Mouse (Mus musculus) frontal cortex, adult 2 months (tissue): ENCODE results near the gene Pilra. TPM values are rescaled to one million over a fixed set of nuclear protein-coding genes. Genes with fewer than 3 reads are reported as not detected.
A peak's percentile ranks its signal among the peaks of the same experiment; 100 is the strongest.

Experiments used
- DNase-seq, 2 experiments: peaks; one replicate each; pipeline ENCODE4 v3.0.0; 2022; ENCODE audit warnings: low spot score in 1 of 2; ENCODE audit errors: extremely low spot score in 1 of 2
- polyA plus RNA-seq: library from polyadenylated mRNA; depleted of rRNA; stranded (reverse); fragments of >200 nt; gene quantifications from 2 replicates; pipeline ENCODE4 v1.2.3, GENCODE M21; 2012; rRNA removed

Gene Pilra
- polyA plus RNA-seq, 1 experiment: 0.98 TPM

DNA sequence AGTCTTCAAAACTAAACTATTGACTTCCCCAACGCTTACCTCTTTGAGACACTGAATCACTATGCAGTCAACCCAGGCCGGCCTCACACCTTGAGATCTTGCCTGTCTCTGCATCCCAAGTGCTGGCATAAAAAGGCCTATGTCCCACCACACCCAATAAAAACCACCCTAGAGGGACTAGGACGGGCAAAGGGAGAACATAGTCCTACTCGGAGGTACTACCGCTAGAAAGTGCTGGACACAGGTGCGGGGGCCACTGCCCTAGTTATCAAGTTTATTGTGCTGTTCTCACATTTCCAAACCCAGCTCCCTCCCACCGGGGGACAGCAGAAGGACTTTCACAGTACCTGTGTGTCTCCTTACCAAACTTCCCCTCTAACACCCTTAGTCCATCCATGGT is 54.4 kb downstream of the Pilra start:
- no peak for DNase-seq

DNA sequence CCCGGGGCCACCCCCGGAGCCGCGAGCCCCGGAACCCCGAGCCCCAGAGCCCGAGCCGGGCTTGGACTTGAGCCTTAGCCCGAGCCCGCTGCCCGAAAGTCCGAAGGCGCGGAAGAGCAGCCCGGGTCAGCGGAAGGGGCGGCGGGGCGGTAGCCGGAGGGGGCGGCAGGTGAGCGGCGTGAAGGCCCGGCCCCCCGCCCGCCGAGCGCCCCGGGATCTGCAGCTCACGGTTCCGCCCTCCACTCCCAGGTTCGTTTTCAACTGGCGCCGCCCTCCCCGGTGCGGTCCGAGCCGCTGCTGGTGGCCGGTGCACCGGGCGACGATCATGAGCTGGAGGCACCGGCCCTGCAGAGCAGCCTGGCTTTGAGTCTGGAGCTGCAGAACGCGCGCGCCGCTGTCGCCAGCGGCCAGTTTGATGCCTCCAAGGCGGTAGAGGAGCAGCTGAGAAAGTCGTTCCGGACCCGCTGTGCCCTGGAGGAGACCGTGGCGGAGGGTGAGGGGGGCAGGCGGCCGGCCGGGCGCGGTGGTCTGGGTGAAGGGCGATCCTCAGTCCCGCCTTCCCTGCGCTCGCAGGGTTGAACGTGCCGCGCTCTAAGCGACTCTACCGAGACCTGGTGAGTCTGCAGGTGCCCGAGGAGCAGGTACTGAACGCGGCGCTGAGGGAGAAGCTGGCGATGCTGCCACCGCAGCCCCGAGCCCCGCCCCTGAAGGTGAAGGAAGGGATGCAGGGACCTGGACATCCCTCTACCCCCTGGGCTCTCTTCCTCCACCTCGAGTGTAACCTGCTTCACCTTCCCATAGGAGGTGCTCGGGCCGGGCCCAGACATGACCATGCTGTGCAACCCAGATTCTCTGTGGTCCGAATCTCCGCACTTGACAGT is 56.8 kb downstream of the Pilra start:
- DNase-seq: no peak

DNA sequence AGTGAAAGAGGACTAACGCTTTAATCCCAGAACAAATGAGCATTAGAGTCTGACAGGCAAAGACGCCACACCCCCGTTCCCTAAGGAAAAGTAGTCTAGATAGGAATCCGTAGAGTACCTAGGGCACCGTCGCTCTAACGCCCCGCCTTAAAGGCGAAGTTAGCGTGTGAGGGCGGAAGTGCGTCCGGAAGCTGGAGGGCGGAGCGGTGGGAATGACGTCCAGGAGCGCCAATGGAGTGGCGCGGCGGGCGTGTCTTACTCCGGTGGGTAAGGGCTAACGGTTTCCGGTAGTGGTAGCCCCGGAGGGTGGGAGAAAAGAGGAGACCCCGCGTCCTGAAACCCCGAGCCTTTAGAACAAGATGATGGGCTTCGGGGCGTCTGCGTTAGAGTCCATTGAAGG is 57.4 kb downstream of the Pilra start, which contains the start of gene Ppp1r35:
TSS of gene Ppp1r35 (plus strand) at position 215 of the 400 bp plus-strand sequence.
- DNase-seq: peak; percentile 93 to 99

DNA sequence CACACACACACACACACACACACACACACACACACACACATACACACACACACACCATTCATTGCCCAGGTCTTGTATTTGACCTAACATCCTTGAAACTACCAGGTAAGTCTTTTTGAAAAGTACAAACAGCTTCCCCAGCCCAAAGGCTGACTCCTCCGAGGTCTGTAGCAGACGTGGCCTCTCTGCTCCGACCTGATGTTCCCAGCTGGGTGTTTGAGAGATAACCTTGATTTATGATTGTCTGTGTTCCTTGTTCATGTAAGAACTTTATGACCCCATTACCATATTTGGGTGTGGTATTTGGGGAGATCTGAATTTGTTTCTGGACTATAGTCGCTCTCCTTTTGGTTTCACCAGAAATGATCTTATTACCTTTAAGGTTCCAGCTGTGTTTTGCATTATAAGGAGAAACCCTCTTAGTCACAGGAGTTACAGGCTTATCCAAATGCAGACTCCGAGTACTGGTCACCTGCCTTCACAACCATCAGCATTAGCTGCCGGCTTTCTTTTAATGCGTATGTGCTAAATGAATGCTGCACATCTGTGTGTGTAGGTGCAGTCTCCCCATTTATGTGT is 58.7 kb downstream of the Pilra start:
- DNase-seq: no peak

DNA sequence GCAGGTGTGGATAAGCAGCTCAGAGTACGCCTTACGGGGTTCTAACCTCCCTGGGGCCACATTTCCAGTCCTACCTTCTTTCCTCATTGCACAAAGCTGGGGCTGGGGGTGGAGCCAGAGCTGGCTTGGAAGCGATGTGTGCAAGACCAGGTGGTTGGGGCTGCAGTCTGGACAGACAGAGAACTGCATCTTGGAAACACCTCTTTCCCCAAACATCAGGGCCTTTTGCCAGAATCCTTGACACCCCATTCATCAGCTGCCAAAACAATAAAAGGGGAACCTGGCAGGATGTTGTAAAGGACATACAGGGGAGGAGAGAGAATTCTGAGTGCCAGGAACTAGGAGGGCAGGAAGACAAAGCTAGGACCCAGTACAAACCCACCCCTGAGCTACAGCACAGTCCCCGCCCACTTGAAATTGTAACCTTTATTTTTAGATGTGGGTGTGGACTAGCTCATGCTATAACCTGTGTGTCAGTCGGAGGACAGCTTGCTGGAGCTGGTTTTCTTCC is 59.6 kb downstream of the Pilra start:
- no peak for DNase-seq

DNA sequence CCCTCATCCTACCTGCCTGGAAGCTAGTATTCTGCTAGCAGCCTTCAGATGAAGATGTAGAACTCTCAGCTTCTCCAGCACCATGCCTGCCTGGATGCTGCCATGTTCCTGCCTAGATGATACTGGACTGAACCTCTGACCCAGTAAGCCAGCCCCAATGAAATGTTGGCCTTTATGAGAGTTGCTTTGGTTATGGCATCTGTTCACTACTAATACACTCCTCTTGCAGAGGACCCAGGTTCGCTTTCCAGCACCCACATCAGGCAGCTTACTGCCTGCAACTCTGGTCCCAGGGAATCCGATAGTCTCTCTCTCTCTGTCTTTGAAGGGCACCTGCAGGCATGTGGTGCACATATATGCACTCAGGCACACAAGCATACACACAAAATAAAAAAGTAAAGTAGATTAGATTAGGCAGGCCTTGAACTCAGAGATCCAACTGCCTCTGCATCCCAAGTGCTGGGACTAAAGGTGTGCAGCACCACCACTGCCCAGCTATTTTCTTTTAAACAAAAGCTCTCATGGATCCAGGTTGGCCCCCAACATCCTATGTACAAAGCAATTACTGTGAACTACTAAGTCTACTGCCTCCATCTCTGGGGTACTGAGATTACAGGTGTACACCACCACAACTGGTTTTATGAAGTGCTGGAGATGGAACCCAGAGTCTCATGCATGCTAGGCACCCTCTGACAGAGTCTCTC is 60.3 kb downstream of the Pilra start:
- no peak for DNase-seq

DNA sequence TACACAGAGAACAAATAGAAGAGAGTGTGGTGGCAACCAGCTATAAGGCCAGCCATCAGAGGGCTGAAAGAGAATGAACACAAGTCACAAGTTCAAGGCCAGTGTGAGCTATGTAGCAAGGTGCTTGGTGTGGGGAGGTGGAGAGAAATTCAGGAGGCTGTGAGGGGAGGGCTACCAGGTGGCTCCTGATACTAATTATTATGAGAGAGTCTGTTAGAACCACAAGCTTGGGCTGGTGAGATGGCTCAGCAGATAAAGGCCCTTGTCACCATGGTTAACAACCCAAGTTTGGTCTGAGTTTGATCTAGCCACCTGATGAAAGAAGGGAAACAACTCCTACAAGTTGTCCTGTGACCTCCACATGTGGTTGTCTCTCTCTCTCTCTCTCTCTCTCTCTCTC is 63.3 kb downstream of the Pilra start:
- DNase-seq: no peak

Other genes starting within 250 kb of the Pilra start
- gene Mospd3, start 235.2 kb downstream of the Pilra start, polyA plus RNA-seq: 46.1 and 59.6 TPM in 2 replicates
- 14.3 and 17.0 TPM in 2 replicates for gene Pcolce, start 222.5 kb downstream of the Pilra start, polyA plus RNA-seq
- 0.30 and 0.36 TPM in 2 replicates for gene Fbxo24, start 207.3 kb downstream of the Pilra start, polyA plus RNA-seq
- 15.6 and 19.9 TPM in 2 replicates for gene Lrch4, start 207.2 kb downstream of the Pilra start, polyA plus RNA-seq
- gene Gm20605, start 207.1 kb downstream of the Pilra start, polyA plus RNA-seq: 13.3 and 14.4 TPM in 2 replicates
- gene Sap25, start 194.9 kb downstream of the Pilra start, polyA plus RNA-seq: 27.8 and 34.4 TPM in 2 replicates
- gene Irs3, start 190.6 kb downstream of the Pilra start, polyA plus RNA-seq: 0.48 and 0.86 TPM in 2 replicates
- 32.4 and 32.9 TPM in 2 replicates for gene Agfg2, start 151.6 kb downstream of the Pilra start, polyA plus RNA-seq
- gene Nyap1, start 94.7 kb downstream of the Pilra start, polyA plus RNA-seq: 55.0 and 60.9 TPM in 2 replicates
- gene Tsc22d4, start 90.6 kb downstream of the Pilra start, polyA plus RNA-seq: 273 and 360 TPM in 2 replicates
- gene Ppp1r35, start 57.4 kb downstream of the Pilra start, polyA plus RNA-seq: 24.2 and 25.9 TPM in 2 replicates
- gene Mepce, start 48.6 kb downstream of the Pilra start, polyA plus RNA-seq: 39.1 and 42.6 TPM in 2 replicates
- 14.1 and 15.3 TPM in 2 replicates for gene Zcwpw1, start 48.5 kb downstream of the Pilra start, polyA plus RNA-seq
- 0.20 TPM in 1 of 2 replicates, not detected in the other for gene Pilrb1, start 21.8 kb upstream of the Pilra start, polyA plus RNA-seq
- gene Pilrb2, start 35.5 kb upstream of the Pilra start, polyA plus RNA-seq: 0.08 TPM in 1 of 2 replicates, not detected in the other
- gene Cyp3a13, start 85.3 kb upstream of the Pilra start, polyA plus RNA-seq: 0.97 and 1.2 TPM in 2 replicates
- 33.9 and 34.0 TPM in 2 replicates for gene Gjc3, start 126.8 kb upstream of the Pilra start, polyA plus RNA-seq
- gene Azgp1, start 145.2 kb upstream of the Pilra start, polyA plus RNA-seq: 0.36 and 0.54 TPM in 2 replicates
- not detected in 2 replicates for gene Smok3a, start 185.0 kb upstream of the Pilra start, polyA plus RNA-seq
- not detected in 2 replicates for gene Smok3b, start 185.1 kb upstream of the Pilra start, polyA plus RNA-seq
- gene Smok3c, start 216.9 kb upstream of the Pilra start, polyA plus RNA-seq: not detected in 2 replicates
- gene Zkscan1, start 248.8 kb upstream of the Pilra start, polyA plus RNA-seq: 14.8 and 16.3 TPM in 2 replicates